Mouse (Mus musculus): Measurements from ENCODE around the gene 1600014C10Rik.

1600014C10Rik gene

DNA sequence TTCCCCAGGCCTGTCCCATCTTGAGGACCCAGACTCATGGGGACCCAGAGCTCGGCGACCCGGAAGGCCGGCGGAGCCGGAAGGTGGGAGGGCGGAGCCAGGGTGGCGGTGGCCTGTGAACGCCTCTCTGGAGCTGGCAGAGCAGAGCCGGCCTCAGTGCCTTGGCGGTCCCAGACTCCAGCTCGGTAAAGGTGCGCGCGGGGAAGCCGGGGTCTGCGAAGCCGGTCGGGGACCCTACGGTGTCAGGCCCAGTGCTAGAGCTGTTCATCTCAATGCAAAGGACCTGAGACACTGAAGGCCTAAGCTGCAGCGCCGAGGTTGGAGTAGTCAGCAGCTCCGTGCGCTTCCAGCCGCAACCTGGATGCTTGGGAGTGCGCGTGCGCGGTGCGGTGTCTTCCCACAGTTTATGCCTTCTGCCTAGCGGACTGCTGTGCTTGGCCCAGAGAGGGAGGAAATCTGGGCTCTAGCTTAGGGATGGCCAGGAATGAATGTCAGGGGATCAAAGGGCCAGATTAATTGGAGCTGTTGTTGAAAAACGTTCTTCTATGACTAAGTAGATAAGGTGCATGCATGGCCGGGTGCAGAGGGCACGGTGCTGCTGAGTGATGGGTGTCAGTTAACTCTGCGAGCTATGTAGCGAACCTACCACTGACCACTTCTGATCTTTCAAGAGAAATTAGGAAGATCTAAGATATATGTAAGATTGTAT, 846 bp downstream of the 1600014C10Rik start:
- DNase-seq (ENCODE audit: low spot score in 2 of 2) = peak; percentile 74 to 81

DNA sequence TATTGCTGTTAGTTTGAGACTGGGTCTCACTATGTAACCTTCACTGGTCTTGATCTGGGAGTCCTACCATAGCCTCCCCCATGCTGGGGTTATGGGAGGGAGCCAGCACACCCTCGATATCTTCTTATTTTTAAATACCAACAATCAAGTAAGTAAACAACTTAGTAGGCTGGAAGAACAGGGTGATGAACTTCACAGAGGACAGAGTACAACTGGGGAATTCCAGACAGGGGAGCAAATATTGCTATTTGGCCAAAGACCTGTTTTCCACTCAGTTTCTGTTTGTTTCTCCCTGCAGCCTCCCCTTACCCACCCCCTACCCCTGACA, 1.4 kb downstream of the 1600014C10Rik start:
- DNase-seq (ENCODE audit: low spot score in 2 of 2) = no peak

DNA sequence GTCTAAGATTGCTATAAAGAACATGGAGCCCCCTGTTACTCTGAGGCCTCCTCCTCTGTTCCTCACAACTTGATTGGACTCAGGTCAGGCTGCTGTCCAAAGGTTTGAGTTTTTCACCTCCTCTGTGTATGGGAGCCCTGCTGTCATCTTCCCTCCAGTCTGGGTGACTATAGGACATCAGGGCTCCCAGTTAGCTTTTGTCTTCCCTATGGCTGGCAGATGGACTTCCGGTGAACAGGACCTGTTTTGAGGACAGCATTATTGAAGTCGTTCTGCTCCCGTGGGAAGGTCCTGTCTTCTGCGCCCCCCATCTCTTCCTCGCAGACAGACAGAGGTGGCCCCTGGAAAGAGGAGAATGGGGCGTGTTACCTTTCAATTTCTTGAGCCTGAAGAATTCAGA, 1.8 kb downstream of the 1600014C10Rik start:
- no peak for DNase-seq (ENCODE audit: low spot score in 2 of 2)

DNA sequence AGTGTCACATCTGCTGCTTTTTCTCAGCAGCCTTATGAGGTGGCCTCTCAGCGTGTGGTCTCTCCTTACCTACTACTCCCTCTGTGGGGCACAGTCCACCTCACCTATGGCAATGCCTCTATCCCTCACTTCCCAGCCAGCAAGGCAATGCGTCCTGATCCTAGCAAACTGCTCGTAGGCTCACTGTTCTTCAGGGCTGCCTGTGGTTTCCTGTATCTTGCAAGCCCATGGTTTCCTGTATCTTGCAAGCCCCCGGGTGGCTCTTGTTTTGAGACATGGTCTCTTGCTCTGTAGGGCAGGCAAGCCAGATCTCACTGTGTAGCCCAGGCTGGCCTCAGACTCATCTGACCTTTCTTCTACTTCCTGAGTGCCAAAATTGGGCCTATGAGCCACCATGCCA, 3.8 kb downstream of the 1600014C10Rik start:
- DNase-seq (ENCODE audit: low spot score in 2 of 2) = no peak

DNA sequence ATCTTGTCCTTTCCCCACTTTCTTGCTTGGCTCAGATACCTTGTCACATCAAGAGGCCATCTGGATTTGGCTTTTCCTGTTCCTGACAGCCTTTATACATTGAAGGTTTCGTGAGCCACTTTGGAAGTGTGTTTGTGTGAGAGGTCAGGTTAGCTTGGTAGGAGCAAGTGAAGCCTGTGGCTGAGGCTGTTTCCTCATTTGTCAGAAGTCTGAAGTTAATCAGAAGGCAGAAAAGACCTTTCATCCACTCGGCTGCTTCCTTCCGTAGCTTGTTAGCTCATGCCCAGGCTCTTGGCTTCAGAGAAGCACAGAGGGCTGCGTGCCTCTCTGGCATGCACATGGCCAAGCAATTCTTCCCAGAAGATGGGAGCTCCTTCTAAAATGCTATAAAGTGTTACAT, 4.8 kb downstream of the 1600014C10Rik start:
- no peak for DNase-seq (ENCODE audit: low spot score in 2 of 2)

DNA sequence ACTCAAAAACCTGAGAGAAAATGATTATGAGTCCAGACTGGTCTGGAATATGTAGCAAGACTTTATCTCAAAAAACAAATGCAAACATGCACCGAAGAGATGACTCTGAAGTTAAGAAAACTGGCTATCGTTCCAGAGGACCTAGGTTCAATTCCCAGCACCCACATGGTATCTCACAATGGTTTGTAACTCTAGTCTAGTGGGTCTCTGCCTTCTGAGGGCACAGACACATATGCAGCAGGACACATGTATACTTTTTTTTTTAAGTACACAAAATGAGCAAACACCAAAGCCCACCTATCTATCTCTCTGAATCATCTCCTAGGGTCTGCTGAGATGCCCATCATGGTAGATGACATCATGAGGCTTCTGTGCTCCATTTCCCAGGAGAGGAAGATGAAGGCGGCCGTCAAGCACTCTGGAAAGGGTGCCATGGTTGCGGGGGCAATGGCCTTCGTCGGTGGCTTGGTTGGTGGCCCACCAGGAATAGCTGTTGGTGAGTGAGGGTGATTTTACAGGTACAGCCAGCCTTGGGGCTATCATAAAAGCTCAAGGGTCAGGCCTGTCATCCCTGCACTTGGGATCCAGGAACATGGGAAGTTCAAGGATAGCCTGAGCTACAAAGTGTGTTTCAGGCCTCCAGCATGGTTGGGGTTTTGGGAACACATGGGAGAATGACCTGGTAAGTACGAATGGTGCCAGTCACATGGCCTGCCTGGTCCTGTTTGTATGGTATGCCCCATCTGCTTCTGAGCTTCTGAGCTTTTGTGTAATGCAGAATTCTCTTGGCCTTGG, 5.5 kb downstream of the 1600014C10Rik start:
- DNase-seq (ENCODE audit: low spot score in 2 of 2) = no peak

DNA sequence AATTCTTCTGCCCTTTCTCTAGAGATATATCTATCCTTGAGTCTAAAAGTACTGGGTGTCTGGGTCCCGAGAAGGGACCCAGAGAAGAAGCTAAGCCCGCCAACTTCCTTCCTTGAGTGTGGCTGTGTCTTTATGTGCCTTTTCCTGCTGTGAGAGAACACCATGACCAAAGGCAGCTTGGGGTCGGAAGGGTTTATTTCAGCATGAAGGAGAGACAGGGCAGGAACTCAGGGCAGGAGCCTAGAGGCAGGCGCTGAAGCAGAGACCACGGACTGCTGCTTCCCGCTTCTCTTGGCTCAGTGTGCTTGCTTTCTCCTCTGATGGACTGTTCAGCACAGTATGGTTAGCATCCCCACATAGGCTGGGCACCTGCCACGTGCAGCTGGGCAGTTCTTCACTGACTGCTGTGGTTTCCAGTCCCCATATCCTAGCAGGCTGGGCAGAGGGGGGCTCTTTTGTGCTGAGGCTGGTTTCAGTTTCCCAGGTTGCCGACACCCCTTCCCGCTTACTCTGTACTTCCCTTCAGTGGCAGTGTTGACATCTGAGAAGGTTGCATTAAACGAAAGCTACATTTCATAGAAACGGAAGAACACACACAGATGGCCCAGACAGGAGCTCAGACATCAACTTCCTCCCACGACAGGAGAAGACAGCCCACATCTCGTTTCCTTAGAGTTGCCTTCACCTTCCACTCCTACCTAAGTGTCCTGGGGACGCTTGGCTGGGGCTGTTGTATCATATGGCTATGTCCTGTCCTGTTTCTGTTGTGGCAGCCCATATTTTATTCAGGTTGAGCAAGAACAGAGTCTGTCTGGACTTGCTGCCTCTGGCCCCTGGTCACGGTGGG, 6.3 kb downstream of the 1600014C10Rik start:
- no peak for DNase-seq (ENCODE audit: low spot score in 2 of 2)

DNA sequence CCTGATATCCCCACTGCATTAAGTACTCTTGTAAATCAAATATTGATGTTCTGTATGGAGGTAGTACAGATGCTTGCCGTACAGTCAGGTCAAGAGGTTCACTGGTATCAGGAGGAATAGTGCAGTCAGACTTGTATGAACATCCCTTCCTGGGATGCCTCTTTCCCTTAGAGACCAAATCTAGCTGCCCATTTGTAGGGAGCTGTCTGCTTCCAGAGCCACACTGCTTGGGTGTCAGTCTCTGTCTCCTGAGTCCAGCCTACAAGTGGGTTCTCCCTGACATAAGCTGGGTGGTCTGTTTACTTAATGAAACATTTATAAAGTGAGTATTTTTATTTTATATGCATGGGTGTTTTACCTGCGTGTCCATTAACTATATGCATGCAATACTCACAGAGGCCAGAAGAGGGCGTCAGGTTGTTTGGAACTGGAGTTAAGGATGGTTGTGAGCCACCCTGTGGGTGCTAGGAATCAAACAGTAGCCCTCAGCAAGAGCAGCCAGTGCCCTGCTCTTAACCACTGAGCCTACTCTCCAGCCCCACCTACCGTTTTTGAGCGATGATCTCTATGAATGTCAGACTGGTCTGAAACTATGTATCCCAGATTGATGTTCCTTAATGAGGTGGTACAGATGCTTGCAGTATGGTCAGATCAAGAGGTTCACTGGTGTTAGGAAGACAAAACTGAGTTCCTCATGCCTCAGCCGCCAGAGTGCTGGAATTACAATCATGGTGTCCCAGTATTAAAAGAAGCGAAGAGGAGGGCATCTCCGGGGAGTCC, 7.2 kb downstream of the 1600014C10Rik start:
- no peak for DNase-seq (ENCODE audit: low spot score in 2 of 2)

DNA sequence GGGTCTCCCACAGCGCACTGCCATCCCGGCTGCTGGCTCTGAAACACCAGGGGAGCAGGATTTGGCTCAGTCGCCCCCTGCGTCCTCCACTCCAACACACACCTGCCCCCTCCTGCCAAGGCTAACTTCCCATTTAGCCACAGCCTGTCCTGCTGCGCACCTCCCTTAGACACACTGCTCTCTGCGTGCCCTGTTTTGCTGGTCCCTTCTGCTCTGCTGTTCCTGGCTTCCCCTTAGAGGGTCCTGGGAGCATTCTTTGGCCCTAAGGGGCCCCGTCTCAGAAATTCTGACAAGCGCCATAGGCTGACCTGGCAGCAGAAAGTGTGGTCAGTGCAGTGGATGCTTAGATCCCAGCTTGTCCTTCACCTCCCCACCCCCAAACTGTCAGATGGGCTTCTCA, 8.1 kb downstream of the 1600014C10Rik start:
- DNase-seq (ENCODE audit: low spot score in 2 of 2) = no peak

DNA sequence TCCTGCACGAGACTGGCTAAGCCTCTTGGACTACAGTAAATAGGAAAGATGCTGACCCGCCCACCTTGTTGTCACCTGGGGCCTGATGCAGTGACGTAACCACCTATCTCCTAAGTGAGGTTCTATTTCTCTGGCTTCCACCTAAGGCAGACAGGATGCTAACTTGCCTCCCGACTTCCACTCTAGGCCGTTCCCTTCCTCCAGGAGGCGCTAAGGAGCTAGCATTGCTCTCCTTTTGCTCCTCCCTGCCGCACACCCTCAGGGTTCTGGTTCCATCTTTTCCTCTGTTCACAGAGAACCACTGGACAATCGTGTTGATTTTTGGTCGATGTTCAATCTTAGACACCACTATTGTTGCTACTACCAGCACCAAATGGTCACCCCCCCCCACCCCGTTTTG, 8.6 kb downstream of the 1600014C10Rik start:
- no peak for DNase-seq (ENCODE audit: low spot score in 2 of 2)

DNA sequence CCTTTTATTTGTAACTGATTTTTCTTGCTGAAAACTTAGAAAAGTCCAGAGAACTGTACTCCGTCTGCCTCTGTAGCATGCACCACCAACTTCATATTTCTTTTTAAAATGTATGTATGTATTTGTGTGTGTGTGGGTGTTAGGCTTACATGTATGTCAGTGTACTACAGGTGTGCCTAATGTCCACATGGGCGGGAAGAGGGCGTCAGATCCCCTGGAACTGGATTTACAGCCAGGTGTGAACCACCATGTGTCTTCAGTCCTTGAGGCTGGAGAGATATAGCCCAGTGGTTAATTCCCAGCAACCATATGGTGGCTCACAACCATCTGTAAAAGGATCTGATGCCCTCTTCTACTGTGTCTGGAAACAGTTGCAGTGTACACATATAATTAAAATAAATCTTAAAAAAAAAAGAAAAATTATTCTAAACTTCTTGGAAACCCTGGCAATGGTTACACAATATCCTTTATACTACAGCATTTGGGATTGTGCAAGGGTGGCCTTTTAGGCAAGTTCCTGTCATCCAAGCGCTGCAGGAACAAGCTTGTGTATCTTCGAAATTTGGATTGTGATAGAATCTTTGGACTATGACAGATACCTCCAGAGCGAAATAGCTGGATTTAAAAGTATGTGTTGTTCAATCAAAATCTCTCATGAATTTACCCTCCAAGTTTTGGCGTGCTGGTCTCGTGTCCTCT, 17.0 kb downstream of the 1600014C10Rik start:
- DNase-seq (ENCODE audit: low spot score in 2 of 2) = no peak

DNA sequence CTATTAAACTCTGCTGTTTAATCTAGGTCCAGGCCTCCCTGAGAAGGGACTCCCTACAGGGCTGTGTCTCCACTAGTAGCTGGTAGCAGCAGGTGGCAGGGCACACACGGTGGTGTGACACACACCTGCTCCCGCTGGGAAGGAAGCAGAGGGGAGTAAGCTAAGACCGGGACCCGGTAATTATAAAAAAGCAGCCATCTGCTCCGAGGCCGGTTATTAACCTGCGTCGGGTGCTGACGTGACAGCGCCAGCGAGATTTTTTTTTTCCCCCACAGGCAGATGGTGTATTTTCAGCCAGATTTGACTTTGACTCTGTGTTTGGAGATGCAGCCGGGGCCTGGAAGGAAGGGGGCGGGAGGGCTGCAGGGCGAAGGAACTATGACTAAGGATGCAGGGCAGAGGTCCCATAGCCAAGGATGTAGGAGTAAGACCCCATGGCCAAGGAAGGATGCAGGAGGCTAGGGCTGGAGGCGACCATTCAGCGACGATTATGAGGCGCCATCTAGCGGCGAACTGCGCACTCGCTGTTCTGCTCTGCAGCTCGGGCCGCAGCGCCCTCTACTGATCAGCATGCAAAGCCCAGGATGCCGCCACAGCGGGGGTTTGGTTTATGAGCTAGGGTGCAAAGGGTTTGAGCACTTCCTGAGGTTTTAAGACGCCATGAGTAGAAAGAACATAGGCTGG, 17.7 kb downstream of the 1600014C10Rik start:
- DNase-seq (ENCODE audit: low spot score in 2 of 2) = peak; percentile 74 to 88

DNA sequence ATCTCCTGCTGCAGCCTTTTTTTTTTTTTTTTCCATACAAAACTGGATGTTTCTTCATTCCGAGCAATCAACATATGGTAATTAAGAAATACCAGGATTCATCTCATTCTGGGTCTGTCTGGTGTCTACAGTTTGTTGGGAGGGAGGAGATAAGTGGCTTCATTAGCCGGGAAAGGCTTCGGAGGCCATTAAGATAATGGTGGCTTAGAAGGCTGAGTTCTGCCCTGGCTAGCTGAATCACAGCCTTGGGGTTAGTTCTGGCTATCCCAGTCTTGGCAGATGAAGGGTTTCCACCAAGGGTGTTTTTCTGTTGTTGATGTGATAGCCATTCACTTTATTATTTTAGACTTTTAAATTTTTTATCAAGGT, 18.3 kb downstream of the 1600014C10Rik start:
- DNase-seq (ENCODE audit: low spot score in 2 of 2) = no peak

DNA sequence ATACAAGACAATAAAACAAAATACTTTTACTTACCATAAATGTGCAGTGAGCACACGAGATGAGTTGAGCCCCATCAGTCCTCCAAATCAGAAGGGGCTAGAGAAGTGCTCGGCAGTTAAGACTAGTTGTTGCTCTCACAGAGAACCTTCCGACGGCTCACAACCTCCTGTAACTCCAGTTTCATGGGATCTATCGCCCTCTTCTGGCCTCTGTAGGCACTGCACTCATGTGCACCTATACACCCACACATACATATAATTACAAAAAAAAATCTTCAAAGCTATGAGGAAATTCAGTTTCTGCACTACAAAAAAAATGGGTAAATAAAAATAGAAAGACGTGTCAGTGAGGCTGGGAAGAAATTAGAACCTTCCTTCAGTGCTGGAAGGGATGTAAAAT, 21.3 kb downstream of the 1600014C10Rik start:
- DNase-seq (ENCODE audit: low spot score in 2 of 2) = no peak

DNA sequence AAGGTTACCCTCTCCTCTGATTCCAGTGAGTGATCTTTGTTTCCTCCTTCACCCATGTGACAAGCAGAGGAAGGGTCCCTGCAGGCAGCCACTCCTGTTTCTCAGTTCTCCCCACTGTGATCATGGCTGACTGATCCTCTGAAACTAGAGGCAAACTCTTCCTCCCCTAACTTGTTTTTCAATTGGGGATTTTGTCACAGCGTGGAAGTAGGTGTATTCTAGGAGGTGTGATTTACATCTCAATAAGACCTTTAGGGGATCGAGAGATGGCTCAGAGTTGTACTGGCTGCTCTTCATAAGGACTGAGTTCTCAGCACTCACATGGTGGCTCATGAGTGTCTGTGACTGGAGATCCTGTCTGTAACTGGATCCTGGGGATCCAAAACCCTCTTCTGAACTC, 22.8 kb downstream of the 1600014C10Rik start:
- DNase-seq (ENCODE audit: low spot score in 2 of 2) = no peak

DNA sequence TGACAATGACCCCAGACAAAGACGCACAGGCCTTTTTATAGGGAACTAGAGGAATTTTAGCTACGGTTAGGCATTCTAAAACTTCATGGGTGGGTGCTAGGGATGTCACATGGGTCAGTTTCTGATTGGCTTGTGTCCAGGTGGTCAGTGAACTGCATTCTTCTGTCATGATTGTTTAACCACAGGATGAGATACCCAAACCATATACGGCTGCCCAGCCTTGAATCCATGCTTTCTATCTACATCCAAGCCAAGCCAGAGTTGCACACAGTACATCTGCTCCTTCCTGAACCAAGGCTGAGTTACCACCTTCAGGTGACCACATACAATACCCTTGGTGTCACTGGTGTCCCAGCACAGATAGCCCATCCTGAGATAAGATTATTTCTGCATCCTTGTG, 23.5 kb downstream of the 1600014C10Rik start:
- no peak for DNase-seq (ENCODE audit: low spot score in 2 of 2)

DNA sequence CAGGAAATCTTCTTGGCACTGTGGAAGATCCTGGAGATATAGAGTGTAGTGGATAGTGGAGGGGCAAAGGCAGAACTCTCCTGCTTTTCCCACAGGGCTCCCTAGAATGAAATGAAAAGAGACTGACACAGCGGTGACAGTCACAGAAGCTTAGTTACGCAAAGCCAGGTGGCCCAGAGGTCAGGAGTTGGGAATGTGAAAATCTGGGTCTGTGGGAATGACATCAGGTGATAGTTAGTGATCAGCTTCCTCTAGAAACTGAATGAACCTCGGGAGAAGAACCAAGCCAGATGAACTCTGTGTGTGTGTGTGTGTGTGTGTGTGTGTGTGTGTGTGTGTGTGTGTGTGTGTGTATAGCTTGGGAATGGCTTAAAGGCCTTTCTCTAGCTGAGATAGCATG, 26.0 kb downstream of the 1600014C10Rik start:
- DNase-seq (ENCODE audit: low spot score in 2 of 2) = no peak

DNA sequence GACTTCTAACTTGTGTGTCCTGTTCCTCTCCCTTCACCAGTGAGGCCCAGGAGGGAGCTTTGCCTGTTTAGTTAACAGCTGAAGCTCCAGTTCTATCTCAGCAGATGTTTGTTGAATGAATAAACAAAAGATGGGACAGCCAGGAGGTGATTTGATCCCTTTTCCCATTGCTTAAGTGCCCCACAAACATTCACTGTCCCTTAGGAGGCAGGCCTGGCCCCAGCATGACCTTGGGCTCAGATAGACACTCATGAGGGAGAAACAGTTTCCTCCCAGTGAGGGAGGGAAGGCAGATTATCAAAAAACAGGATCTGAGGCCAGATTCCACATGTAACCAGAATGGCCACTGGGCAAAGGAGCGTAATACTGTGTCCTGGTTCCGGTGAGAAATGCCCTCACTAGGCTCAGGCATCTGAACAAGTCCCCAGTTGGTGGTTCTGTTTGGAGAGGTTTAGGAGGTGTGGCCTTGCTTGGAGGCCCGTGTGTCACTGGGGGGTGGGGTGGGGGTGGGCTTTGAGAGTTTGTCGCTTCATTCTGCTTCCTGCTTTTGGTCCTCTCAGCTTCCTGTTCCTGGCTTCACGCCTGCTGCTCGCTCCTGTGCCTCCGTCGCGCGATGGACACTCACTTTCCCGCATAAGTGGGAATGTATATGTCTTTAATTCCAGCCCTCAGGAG, 26.6 kb downstream of the 1600014C10Rik start:
- DNase-seq (ENCODE audit: low spot score in 2 of 2) = no peak

DNA sequence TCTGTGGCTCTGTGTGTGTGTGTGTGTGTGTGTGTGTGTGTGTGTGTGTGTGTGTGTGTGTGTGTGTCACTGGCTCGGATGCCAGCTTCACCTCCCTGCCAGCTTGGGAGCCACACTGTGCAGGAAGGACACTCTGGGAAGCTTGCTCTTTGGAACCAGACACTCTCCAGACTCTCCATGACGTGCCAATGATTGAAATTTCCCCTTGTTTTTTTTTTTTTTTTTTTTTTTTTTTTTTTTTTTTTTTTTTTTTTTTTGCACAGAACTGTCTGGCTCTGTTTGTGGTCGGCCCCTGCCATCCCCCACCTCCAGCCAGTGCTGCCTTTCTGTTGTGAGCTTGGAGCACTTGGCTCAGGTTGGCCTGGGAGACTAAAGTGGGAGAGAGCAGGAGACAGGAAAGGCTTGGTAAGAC, 29.6 kb downstream of the 1600014C10Rik start:
- DNase-seq (ENCODE audit: low spot score in 2 of 2) = no peak
